Mouse (Mus musculus) frontal cortex, postnatal 10 days (tissue): ENCODE measurements at regions not wholly inside any gene's neighbourhood (a gene's known extent, or its start where the extent isn't known, plus 50 kb on each side); places are given as distances from the start of the nearest gene placed in this dataset.
A peak's percentile ranks its signal among the peaks of the same experiment; 100 is the strongest.

ENCODE experiments used
- DNase-seq, 2 experiments: peaks; one replicate each; pipeline ENCODE4 v3.0.0; 2022; ENCODE audit warnings: low spot score in 2 of 2, mixed read lengths in 1 of 2

DNA sequence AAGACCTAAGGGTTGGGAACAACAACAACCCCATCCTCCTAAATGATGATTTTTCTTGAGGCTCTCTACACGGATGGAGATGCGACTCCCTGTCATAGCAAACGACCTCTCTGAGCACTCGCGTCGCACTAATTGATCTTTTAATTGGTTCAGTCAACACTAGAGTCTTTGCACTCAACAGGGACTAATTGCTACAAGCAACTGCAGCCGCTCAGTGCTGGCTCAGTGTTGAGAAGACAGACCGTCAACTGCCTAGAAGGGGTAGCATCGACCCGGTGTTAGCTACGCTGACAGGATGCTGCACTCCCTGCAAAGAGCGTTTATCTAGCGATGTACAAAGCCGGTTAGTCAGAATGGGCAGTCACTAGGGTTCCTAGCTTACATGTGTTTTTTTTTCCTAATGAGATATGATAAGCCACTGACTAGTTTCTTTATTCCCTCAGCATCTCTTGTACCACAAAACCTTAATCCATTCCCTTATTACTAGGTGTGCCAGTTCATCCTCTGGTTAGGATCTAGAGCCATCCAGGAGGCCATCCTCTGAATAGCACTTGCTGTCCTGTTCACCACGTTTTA, 314.7 kb upstream of the Runx1 start:
- no peak for DNase-seq

GRCm38 (mm10) chr16:93137249-93137648, 311.3 kb upstream of the Runx1 start:
- DNase-seq, result no peak

GRCm38 (mm10) chr16:93131404-93131803, 305.5 kb upstream of the Runx1 start:
- DNase-seq, result no peak

GRCm38 (mm10) chr16:93130622-93131021, 304.7 kb upstream of the Runx1 start:
- DNase-seq, result no peak

GRCm38 (mm10) chr16:93123707-93124106, 297.8 kb upstream of the Runx1 start:
- no peak for DNase-seq

GRCm38 (mm10) chr16:93116111-93116969, 290.4 kb upstream of the Runx1 start:
- DNase-seq, result no peak

DNA sequence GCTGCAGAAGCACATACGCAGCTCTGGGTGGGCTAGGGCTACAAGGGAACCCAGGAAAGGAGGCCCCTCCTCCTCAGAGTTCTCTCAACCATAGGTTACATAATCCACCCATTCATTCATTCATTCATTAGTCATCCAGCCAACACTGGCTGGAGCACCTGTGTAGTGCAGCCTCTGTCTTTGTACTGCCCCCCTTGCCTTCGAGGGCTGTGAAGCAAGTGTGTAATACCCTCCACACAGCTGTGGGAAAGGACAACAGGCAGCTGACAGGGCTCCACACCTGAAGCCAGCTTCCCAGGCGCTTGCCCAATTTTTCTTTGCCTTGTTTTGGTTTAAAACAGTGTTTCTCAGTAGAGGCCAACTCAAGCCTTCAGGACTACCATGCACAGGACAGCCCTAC, 285.0 kb upstream of the Runx1 start:
- no peak for DNase-seq

DNA sequence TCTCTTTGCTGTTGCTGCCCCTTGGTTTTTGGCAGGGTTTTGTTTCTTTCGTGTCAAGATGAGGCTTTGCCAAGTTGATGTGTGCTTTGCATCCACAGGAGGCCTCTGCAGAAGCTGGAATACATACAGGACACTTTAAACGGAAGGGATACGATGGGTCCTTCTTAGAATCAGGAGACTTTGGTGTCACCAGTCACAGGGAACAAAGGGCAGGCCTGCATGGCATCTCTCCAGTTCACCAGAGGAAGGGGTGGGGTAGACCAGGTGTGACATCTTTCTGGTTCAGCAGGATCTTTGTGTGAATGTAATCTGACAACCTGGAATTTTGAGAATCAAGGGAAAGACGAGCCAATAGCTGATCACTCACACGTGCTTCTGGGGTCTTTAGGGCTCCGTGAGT, 284.5 kb upstream of the Runx1 start:
- DNase-seq, result no peak

- no peak for DNase-seq
These were observed 283.9 kb upstream of the Runx1 start for GRCm38 (mm10) chr16:93109683-93110407.

- no peak for DNase-seq
These were observed 281.5 kb upstream of the Runx1 start for GRCm38 (mm10) chr16:93107524-93107845.

DNA sequence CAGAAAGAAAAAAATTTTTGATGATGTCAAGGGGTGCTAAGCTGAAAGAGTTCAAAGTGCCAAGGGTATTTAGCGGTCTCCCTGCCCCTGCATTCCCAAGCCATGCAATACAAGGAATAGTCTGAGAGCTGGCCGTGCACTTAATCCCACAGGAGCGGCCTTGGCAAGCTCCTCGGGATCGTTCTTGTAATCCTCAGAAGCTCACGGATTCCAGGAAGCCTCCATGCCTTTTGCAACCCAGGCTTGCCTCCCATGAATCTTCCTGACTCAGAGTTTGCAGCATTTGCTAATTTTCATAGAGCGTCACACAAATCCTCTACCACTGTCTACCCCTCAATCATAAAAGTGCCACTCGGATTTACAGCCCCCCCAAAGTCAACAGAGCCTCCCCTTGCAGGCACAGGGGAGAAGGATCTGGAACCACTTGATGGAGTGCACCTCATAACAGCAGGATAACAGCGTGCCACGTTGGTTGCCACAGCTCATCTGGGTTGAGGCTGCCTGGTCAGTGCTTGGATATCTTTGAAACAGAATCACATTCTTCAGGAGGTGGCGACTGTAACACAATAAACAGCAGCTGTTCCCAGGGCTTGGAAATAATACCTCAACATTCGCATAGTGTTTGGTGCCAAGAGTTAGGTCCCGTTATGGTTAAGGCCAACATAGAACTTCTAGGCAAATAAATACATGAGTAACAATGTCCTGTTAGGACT, 281.0 kb upstream of the Runx1 start:
- no peak for DNase-seq

DNA sequence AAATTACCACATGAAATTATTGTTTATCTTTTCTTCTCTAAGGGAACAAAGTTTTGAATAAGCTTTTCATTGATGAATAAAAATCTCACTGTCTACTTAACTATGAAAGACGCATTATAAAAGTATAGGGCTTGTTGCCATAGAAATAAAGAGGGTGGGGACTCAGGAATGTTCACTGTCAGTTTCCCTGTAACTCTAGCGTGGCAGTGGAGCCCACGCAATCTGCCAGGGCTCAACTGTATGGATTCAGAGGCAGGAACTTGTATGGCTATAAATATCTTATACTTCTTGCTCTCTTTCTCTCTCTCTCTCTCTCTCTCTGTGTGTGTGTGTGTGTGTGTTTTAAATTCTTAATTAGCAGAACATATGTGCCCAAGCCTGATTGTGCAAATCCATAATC, 276.2 kb upstream of the Runx1 start:
- no peak for DNase-seq

- DNase-seq, result no peak
These were observed 272.1 kb upstream of the Runx1 start for GRCm38 (mm10) chr16:93098057-93098456.

DNA sequence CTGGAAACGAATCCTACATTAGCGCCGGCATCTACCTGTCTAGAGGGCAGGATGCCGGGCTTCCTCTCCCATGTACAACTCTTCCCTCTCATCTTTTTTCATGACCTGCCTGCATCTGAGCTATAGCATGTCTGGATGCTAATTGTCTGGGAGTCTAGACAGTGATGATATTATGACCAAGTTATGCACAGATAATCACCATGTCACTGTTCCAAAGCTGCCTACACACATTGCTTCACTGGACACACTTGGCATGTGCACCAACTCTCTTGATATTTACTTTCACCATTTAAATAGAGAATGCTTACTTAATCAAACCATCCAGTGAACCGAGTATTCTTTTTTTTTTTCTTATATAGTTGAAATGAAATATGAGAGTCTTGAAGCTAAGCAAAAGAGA, 270.2 kb upstream of the Runx1 start:
- no peak for DNase-seq

DNA sequence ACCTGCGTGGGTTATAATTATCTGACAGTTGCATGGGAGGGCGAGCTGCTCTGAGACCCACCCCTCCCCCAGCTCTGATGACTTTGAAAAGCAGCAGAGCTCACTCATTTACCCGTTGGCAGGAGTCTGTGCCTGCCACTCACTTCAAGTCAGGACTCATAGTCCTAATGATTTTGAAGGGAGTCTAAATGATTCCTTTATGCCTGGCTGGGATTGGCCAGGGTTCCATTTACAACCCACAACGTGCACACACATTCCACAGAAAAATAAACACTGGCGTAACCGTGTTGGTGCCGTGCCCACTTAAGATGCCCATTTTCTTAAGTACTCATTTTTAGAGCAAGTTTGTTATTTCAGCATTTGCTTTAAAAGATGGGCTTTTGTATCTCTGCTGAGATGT, 266.8 kb upstream of the Runx1 start:
- no peak for DNase-seq

GRCm38 (mm10) chr16:93085227-93085883, 259.4 kb upstream of the Runx1 start:
- DNase-seq, result no peak

DNA sequence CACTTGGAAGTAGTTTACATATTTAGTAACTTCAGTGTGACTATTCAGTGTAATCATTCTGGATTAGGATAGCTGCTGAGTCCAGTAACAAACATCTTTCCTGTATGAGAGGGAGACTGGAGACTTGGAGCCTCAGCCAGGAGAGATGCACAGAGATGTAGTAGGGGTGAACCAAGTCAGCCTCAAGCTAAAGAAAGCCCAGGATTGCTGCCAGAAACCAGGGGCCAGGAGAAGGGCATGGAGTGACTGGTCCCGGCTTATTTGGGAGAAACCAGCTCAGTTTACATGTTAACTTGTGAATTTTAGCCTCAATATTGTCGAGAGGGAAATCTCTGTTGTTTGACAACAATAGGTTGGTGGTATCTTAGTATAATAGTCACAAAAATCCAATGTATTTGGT, 257.8 kb upstream of the Runx1 start:
- DNase-seq, result no peak

- no peak for DNase-seq
These were observed 257.2 kb upstream of the Runx1 start for GRCm38 (mm10) chr16:93083142-93083541.

DNA sequence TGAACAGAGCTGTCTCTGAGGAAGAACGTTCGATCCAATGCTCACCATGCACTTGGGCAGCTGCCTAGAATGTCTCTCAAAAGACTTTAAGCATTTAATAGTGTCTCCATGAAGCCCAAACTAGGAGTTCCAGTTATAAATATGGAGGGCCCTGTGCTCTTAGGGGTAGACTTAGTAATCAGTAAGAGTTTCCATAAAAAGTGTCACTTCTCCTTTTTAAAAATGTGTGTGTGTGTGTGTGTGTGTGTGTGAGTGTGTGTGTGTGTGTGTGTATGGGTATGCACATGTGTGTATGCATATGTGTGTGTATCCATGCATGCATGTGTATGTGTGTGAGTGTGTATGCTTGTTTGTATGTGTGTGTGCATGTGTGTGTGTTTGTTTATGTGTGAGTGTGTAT, 255.6 kb upstream of the Runx1 start:
- DNase-seq, result no peak

GRCm38 (mm10) chr16:93079660-93080390, 253.9 kb upstream of the Runx1 start:
- peak in 1 of 2 experiments; percentile 15 for DNase-seq

DNA sequence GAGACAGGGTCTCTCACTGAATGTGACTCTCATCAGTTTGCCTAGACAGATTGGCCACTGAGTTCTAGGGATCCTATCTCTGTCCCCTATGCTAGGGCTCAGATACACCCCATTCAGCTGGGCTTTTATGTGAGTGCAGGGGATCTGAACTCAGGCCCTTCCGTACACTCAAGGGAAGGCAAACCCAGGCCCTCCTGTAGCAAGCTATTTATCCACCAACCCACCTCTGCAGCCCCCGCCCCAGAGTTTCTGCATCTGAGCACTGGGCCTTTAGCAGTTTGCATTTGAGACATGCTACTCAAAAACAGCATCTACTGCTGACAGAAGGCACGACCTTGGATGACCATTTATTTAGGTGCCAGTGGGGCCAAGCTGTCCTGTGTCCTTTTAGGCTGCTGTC, 253.0 kb upstream of the Runx1 start:
- no peak for DNase-seq
